Mouse (Mus musculus): ENCODE data around the gene Zfp423. TPM values are rescaled to one million over a fixed set of nuclear protein-coding genes. Genes with fewer than 3 reads are reported as not detected.

Gene Zfp423
- polyA plus RNA-seq, 1 experiment = 6.4 TPM

DNA sequence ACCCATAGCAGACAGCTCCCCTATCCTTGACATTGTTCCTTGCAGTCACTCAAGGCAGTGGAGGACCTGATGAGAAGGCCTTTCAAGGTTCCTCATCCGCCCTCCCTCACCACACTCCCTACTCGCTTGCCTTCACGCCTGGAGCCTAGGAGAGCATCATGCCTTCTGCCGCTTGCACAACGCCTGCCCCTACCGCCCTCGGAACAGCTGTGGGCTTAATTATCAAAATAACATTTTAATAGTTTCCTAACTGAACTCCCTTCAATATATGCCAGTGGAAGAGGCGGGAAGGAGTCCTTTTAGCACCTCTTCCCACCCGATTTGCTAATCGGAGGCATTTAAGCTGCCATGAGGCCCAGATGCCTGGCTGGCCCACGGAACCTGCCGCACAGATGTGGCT, 228.3 kb downstream of the Zfp423 start:
- TF ChIP-seq POLR2A (IDR thresholded peaks at IDR 0.05; ENCODE audit: borderline replicate concordance, extremely low read depth, low read depth, low read length) (no peak), CTCF (IDR thresholded peaks at IDR 0.05; ENCODE audit: insufficient read depth, low read length) (no peak)
- Histone ChIP-seq H3K4me1 (ENCODE audit: control insufficient read depth, insufficient read depth, low read length) (no peaks in the 10 kb centered on the region), H3K4me3 (replicated peaks; ENCODE audit: extremely low read depth, low read depth, low read length) (no peak overlapping the region)
- whole genome bisulfite sequencing = 90% methylated on average over 12 of the region's 12 CpGs
- DNase-seq = no peak

DNA sequence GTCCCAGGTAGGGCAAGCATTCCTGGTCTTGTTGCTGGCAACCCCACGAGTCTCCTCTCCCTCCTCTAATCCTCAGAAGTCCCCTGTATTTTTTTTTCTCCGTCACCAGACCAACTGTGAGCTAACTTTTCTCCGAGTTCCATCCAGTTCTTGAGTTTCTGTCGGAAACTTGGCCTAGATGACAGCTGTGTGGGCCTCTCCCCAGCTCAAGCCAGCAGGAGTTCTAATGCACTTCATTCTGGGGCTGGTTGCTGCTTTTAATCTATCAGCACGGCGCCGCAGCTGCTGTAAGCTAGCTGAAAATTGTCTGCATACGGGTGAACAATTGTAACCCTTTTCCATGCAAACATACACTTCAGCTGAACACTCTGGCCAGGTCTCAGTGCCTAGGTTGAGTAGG, 236.4 kb downstream of the Zfp423 start:
- 57% methylated on average over 8 of the region's 8 CpGs for WGBS
- no peak overlapping the region for H3K4me3 ChIP-seq (replicated peaks; ENCODE audit: extremely low read depth, low read depth, low read length)
- no peak for TF ChIP-seq POLR2A (IDR thresholded peaks at IDR 0.05; ENCODE audit: borderline replicate concordance, extremely low read depth, low read depth, low read length)
- DNase-seq = no peak
- no peaks in the 10 kb centered on the region for H3K4me1 ChIP-seq (ENCODE audit: control insufficient read depth, insufficient read depth, low read length)

DNA sequence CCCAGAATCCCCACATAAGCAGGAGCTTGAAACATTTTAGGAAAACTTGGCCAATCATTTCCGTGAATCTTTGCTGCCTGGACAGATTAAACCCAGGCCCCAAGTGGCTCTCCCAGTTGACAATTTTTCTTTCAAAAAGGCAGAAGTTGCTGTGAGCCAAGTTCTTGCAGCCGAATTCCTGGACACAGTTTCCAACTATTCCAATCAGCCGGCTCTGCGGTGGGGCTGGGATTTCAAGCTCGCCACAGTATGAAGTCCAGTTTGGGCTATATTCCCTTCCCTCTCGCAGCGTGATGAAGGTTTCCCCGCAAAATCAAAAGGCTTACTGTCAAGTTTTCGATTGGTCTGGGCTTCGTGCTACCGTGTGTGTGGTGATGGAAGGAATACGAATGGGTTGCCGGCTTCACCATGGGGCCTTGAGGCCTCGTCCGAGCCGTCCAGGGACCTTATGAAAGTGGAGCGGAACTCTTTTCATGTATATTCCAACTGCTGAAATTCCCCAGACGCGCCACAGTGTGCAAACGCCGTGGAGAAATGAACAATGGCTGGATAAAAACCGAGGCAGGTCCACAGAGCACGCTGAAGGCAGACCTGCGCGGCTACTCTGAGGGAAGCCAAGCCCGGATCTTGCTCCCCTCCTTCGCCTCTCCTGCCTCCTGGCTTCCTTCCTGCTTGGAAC, 240.1 kb downstream of the Zfp423 start:
- Histone ChIP-seq H3K4me3 (replicated peaks; ENCODE audit: extremely low read depth, low read depth, low read length) (no peak overlapping the region), H3K4me1 (ENCODE audit: control insufficient read depth, insufficient read depth, low read length) (no peaks in the 10 kb centered on the region)
- DNase-seq = no peak
- TF ChIP-seq CTCF (IDR thresholded peaks at IDR 0.05; ENCODE audit: insufficient read depth, low read length) = no peak
- no peak for TF ChIP-seq POLR2A (IDR thresholded peaks at IDR 0.05; ENCODE audit: borderline replicate concordance, extremely low read depth, low read depth, low read length)
- WGBS = 64% methylated on average over 27 of the region's 27 CpGs

DNA sequence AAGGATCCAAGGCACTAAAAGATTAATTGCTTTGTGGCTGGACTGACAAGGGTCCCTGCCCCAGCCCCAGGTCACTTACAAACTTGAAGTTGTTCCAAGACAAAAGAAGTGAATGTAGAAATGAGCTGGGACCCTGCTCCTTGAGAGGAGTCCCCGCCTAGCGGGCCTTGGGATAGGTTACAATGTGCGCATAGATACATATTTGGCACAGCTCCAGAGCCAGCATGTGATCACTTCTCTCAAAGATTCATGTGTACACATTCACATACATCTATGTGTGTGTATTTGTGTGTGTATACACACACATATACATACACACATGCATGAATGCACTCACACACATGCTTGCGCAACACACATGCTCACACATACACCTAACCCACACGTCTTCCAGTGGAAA, 241.9 kb downstream of the Zfp423 start:
- 80% methylated on average over 5 of the region's 5 CpGs for WGBS
- DNase-seq = no peak
- no peaks in the 10 kb centered on the region for H3K4me1 ChIP-seq (ENCODE audit: control insufficient read depth, insufficient read depth, low read length)
- no peak overlapping the region for H3K4me3 ChIP-seq (replicated peaks; ENCODE audit: extremely low read depth, low read depth, low read length)
- TF ChIP-seq CTCF (IDR thresholded peaks at IDR 0.05; ENCODE audit: insufficient read depth, low read length) (no peak), POLR2A (IDR thresholded peaks at IDR 0.05; ENCODE audit: borderline replicate concordance, extremely low read depth, low read depth, low read length) (no peak)

DNA sequence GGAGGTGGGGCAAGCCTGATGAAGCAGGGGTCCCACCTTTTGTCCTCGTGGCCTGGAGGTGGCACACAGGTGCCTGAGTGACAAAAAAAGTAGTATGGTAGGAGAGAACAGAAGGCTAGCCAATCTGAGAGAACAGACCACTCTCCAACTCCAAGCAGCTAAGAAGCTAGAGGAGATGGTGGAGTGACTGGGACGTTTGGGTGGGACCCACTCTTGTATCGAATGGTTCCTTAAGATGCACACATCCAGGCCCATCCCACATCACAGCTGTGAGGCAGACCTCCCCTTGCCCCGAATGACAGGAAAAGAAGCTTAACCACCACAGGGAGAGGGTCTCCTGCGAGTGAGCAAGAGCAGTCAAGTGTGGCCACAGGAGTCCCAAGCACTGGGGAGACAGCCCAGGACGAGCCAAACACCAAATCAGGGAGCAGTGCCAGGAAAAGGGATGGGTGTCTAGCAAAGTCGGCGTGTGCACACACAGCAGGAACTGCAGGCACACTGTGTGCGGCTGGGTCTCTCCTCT, 242.6 kb downstream of the Zfp423 start:
- Histone ChIP-seq H3K4me1 (ENCODE audit: control insufficient read depth, insufficient read depth, low read length) (no peaks in the 10 kb centered on the region), H3K4me3 (replicated peaks; ENCODE audit: extremely low read depth, low read depth, low read length) (no peak overlapping the region)
- DNase-seq = no peak
- 45% methylated on average over 9 of the region's 9 CpGs for WGBS
- TF ChIP-seq POLR2A (IDR thresholded peaks at IDR 0.05; ENCODE audit: borderline replicate concordance, extremely low read depth, low read depth, low read length) = no peak
- TF ChIP-seq CTCF (IDR thresholded peaks at IDR 0.05; ENCODE audit: insufficient read depth, low read length) = no peak

DNA sequence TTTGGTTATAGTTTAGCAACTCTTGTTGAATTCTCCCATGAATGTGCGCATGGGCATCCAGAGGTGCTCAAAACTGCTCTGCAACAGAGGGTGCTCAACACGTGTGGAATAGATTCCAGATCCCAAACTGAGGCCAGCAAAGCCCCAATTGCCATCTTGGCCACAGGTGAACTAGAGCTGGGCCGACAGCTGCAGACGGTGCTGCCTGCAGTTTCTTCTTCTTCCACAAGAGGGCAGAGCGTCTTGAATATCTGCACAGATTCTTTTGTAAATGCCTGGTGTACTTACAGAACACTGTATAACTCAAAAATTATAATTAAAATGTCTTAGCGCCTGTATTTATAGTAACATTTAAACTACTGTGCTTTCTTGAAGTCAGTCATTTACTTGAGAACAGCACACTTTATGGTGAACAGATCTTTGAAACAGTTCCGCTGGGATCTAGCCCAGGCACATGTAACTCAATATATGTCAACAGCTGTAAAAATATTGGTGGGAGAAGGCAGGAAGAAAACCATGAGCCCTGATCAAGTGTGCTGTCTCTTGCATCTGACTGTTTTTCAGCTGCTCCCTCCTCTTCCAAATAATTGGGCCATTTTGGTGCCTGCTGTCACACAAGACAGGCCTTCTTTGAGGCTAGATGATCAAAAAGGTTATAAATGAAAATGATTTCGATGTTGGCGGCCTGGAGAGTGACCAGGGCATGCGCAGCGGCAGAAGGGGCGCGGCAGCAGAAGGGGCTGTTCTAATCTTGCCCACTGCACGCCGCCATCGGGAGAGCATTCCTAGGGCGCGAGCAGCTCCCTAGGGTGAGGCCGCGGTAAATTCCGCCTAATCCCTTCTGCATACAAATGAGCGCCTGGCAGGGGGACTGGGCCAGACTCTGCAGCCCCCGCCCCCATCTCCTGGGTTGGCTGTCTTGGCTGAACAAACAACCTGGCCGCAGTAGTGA, 243.4 kb downstream of the Zfp423 start:
- WGBS = 40% methylated on average over 24 of the region's 24 CpGs
- TF ChIP-seq CTCF (IDR thresholded peaks at IDR 0.05; ENCODE audit: insufficient read depth, low read length) = peak; percentile 82
- no peak for TF ChIP-seq POLR2A (IDR thresholded peaks at IDR 0.05; ENCODE audit: borderline replicate concordance, extremely low read depth, low read depth, low read length)

DNA sequence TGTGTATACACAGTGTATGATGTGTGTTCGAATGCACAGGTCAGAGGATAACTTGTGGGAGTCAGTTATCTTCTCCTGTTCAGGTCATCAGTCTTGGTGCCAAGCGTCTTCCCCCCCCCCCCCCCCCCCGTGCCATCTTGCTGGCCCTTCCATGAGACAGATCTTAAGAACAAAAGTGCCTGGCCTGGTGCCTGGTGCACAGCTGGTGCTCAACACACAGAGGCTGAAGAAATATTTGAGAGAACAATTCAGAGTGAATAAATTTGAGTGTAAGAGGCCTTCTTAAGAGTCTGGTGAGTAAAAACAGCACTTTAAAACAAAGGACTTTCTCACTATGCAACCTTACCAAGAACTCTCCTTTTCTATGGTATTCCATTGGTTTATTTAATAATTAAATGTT, 245.4 kb downstream of the Zfp423 start:
- no peak for TF ChIP-seq CTCF (IDR thresholded peaks at IDR 0.05; ENCODE audit: insufficient read depth, low read length)
- no peak for TF ChIP-seq POLR2A (IDR thresholded peaks at IDR 0.05; ENCODE audit: borderline replicate concordance, extremely low read depth, low read depth, low read length)
- Histone ChIP-seq H3K4me3 (replicated peaks; ENCODE audit: extremely low read depth, low read depth, low read length) (no peak overlapping the region), H3K4me1 (ENCODE audit: control insufficient read depth, insufficient read depth, low read length) (no peaks in the 10 kb centered on the region)
- 60% methylated on average over 3 of the region's 3 CpGs for WGBS
- no peak for DNase-seq

More for the DNA sequence above, 243.4 kb downstream of the Zfp423 start:
- H3K4me1 ChIP-seq (ENCODE audit: control insufficient read depth, insufficient read depth, low read length) = no peaks in the 10 kb centered on the region
- peak; percentile 61 for DNase-seq
- H3K4me3 ChIP-seq (replicated peaks; ENCODE audit: extremely low read depth, low read depth, low read length) = no peak overlapping the region

DNA sequence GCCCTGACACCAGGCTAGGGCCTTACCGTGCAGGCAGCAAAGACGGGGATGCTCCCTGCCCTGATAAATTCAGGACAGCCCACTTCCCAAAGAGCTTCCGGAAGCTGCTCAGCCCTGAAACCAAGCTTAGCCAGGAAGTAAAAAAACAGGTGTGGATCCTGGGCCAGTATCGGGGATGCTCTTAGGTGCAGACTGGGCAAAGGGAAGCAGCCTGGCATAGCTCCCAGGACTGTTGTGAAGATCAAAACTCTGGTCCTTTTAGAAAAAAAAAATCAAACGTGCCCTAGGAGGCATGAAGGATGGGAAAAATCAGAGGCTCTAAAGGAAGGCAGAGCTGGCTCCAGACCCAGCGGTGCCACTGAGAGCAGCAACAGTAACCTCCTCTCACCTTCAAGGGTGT, 247.4 kb downstream of the Zfp423 start:
- TF ChIP-seq CTCF (IDR thresholded peaks at IDR 0.05; ENCODE audit: insufficient read depth, low read length) = no peak
- TF ChIP-seq POLR2A (IDR thresholded peaks at IDR 0.05; ENCODE audit: borderline replicate concordance, extremely low read depth, low read depth, low read length) = no peak
- DNase-seq = no peak
- H3K4me1 ChIP-seq (ENCODE audit: control insufficient read depth, insufficient read depth, low read length) = no peaks in the 10 kb centered on the region
- WGBS = 71% methylated on average over 6 of the region's 6 CpGs
- H3K4me3 ChIP-seq (replicated peaks; ENCODE audit: extremely low read depth, low read depth, low read length) = no peak overlapping the region

DNA sequence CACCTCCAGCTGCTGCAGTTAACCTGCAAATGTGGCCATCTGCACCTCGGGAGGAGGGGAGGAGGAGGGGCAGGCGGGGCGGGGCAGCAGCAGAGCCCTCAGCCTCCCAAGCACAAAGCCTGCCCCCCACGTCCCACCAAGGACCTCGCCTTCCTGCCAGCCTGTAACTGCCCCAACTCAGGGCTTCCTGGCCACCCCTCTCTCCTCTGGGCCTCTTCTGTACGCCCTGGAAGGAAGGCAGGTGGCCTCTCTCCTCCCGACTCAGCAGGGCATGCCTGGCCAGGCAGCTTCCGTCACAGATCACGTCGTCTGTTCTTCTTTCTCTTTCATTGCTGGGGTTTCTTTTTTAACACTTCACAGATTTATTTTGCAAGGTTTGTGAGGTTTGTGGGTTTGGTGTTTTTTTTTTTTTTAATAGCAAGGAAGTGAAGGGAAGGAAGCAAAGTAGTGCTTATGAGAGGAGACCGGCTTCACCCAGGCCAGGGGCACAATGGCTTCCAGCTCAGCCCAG, 251.2 kb downstream of the Zfp423 start:
- WGBS = 27% methylated on average over 11 of the region's 11 CpGs
- Histone ChIP-seq H3K4me3 (replicated peaks; ENCODE audit: extremely low read depth, low read depth, low read length) (no peak overlapping the region), H3K4me1 (ENCODE audit: control insufficient read depth, insufficient read depth, low read length) (no peaks in the 10 kb centered on the region)
- no peak for DNase-seq
- TF ChIP-seq CTCF (IDR thresholded peaks at IDR 0.05; ENCODE audit: insufficient read depth, low read length) (no peak), POLR2A (IDR thresholded peaks at IDR 0.05; ENCODE audit: borderline replicate concordance, extremely low read depth, low read depth, low read length) (no peak)
